Mouse (Mus musculus): ENCODE results near the gene Cers5. TPM values are rescaled to one million over a fixed set of nuclear protein-coding genes. Genes with fewer than 3 reads are reported as not detected.

Gene Cers5
- 65.3 TPM for polyA plus RNA-seq (2017; shearing (Covaris generic))

DNA sequence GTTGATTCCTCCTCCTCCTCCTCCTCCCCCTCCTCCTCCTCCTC, at the start of gene Cers5:
TSS of gene Cers5 (minus strand) at position 5 of the 44 bp plus-strand sequence.

GRCm38 (mm10) chr15:99725341-99726155, 47.1 kb downstream of the Cers5 start, which contains the start of gene Cox14:
Cox14 (plus strand) TSS chr15:99725618.

DNA sequence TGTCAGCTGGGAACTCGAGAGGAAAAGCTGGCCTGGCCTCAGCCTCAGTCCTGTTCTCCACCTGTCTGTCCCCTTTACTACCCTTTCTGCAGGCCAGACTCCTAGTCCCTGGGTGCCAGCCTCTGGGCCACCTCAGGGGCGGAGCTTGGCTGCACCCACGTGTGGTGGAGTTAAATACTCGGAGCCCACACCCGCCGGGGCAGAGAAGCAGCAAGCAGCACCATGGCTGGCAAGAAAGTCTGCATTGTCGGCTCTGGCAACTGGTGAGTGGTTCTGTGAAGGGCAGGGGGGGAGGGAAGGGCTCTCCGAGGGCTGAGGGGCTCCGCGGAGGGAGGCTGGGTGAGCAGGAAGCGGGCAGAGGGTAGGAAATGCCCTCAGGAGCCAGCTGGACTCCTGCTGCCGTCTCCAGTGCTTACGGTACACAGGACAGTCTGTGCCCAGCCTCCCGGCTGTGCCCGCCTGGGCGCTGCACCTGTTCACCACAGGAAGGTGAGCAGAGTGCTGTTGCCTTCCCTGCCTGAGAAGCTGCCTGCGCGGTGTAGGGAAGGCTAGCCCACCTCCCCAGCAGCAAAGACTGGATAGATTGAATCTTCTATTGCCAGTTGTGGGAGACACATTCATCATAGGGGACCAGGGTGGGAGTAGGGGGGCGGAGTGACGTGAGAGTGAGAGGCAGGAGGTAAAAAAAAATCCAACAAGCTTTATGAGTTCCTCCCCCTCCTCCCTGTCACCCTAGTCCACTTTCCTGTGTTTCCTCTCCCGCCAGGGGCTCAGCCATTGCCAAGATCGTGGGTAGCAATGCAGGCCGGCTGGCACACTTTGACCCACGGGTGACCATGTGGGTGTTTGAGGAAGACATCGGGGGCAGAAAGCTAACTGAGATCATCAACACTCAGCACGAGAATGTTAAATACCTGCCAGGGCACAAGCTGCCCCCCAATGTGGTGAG, 55.0 kb downstream of the Cers5 start, which contains the start of gene Gpd1:
TSS of gene Gpd1 (plus strand) at position 130 of the 949 bp plus-strand sequence.

GRCm38 (mm10) chr15:99705440-99706048, 67.1 kb downstream of the Cers5 start, which contains the start of gene Gm17349:
Gm17349 (minus strand) TSS chr15:99705490.

DNA sequence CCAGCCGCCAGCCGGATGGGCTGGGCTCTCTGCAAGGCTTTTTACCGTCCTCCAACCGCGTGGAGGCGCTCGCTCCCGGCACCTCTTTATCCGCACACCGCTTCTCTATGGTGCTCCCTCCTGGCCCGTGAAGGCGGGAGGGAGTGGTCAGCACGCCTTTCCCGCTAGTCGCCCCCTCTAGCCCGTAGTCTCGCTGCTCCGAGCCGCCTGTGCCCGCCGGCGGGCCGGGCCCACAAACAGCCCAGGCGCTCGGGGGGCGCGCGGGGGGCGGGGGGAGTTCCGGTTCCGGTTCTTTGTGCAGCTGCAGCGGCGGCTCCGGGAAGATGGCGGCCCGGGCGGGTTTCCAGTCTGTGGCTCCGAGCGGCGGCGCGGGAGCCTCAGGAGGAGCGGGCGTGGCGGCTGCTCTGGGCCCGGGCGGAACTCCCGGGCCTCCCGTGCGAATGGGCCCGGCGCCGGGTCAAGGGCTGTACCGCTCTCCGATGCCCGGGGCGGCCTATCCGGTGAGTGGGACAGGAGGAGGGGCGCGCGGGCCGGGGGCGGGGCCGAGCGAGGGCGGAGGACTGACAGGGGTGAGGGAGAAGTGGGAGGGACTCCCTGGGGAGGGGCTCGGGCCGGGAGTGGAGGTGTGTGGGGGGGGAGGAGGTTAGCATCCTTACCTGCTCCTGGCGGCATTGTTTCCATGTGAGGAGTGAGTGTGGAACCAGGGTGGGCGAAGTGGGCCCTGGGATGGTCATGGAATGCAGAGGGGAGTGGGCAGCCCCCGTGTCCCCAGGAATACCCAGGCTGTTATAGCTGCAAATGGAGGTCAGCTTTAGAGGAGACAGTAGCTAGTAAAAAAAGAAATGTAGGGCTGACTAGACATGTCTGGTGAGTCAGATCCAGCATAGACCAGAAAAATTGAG, 70.4 kb downstream of the Cers5 start, which contains the start of gene Smarcd1:
TSS of gene Smarcd1 (plus strand) at position 131 of the 902 bp plus-strand sequence.

Other genes starting within 250 kb of the Cers5 start
- 0.02 TPM for gene Faim2, start 244.7 kb downstream of the Cers5 start, polyA plus RNA-seq (2017; shearing (Covaris generic))
- not detected for gene Aqp2, start 193.8 kb downstream of the Cers5 start, polyA plus RNA-seq (2017; shearing (Covaris generic))
- gene Aqp5, start 182.1 kb downstream of the Cers5 start, polyA plus RNA-seq (2017; shearing (Covaris generic)): not detected
- gene Aqp6, start 171.5 kb downstream of the Cers5 start, polyA plus RNA-seq (2017; shearing (Covaris generic)): not detected
- 4.4 TPM for gene Racgap1, start 121.2 kb downstream of the Cers5 start, polyA plus RNA-seq (2017; shearing (Covaris generic))
- 0.80 TPM for gene Asic1, start 102.5 kb downstream of the Cers5 start, polyA plus RNA-seq (2017; shearing (Covaris generic))
- gene Smarcd1, start 70.8 kb downstream of the Cers5 start, polyA plus RNA-seq (2017; shearing (Covaris generic)): 36.0 TPM
- not detected for gene Gm17349, start 67.4 kb downstream of the Cers5 start, polyA plus RNA-seq (2017; shearing (Covaris generic))
- gene Gpd1, start 55.4 kb downstream of the Cers5 start, polyA plus RNA-seq (2017; shearing (Covaris generic)): not detected
- 126 TPM for gene Cox14, start 47.3 kb downstream of the Cers5 start, polyA plus RNA-seq (2017; shearing (Covaris generic))
- 0.29 TPM for gene Lima1, start 102.6 kb upstream of the Cers5 start, polyA plus RNA-seq (2017; shearing (Covaris generic))
- gene Fam186a, start 194.2 kb upstream of the Cers5 start, polyA plus RNA-seq (2017; shearing (Covaris generic)): not detected
- 84.6 TPM for gene Larp4, start 197.2 kb upstream of the Cers5 start, polyA plus RNA-seq (2017; shearing (Covaris generic))

Data from naive thymus-derived CD4-positive, alpha-beta T cell, adult 5 months (primary cell).